Mouse (Mus musculus) heart, postnatal 0 days (tissue): ENCODE results near the gene Cntn4. TPM values are rescaled to one million over a fixed set of nuclear protein-coding genes. Genes with fewer than 3 reads are reported as not detected.

Experiments used
- ATAC-seq: fragments of 200-750 bp; cut with Nextera tagmentation; 2 replicates; pipeline ENCODE4 v1.8.0; 2017; ENCODE audit warnings: low read depth, moderate number of reproducible peaks, moderate library complexity; ENCODE audit not compliant: insufficient read depth
- DNase-seq: peaks from one replicate; pipeline ENCODE4 v3.0.0-alpha.2; 2016; ENCODE audit warnings: low spot score
- H3K27ac ChIP-seq: fragments of 300-500 bp; sonication (generic); 2 replicates; pipeline ENCODE4 v1.5.1; 2014; ENCODE audit warnings: low read depth, mild to moderate bottlenecking
- H3K27me3 ChIP-seq: fragments of 300-500 bp; sonication (generic); 2 replicates; pipeline ENCODE4 v1.6.1; 2014; ENCODE audit warnings: low read length, mixed read lengths; ENCODE audit not compliant: control insufficient read depth, insufficient read depth
- H3K36me3 ChIP-seq: fragments of 300-500 bp; sonication (generic); replicated peaks from 2 replicates; pipeline ENCODE4 v1.6.1; 2014; ENCODE audit warnings: low read length, mixed read lengths; ENCODE audit not compliant: control insufficient read depth, insufficient read depth
- H3K4me1 ChIP-seq: fragments of 300-500 bp; sonication (generic); 2 replicates; pipeline ENCODE4 v1.6.1; 2014; ENCODE audit warnings: antibody characterized with exemption; ENCODE audit not compliant: control insufficient read depth, insufficient read depth
- H3K4me2 ChIP-seq: fragments of 300-500 bp; sonication (generic); 2 replicates; pipeline ENCODE4 v1.6.1; 2014; ENCODE audit warnings: low read depth, mild to moderate bottlenecking, low read length, moderate library complexity
- H3K4me3 ChIP-seq: fragments of 300-500 bp; sonication (generic); 2 replicates; pipeline ENCODE4 v1.5.1; 2014; ENCODE audit warnings: low read depth, low read length
- H3K9ac ChIP-seq: fragments of 300-500 bp; sonication (generic); replicated peaks from 2 replicates; pipeline ENCODE4 v1.6.1; 2014; ENCODE audit warnings: low read depth, low read length, mixed read lengths
- H3K9me3 ChIP-seq: fragments of 300-500 bp; sonication (generic); replicated peaks from 2 replicates; pipeline ENCODE4 v1.6.1; 2016; ENCODE audit warnings: low read length; ENCODE audit not compliant: control insufficient read depth
- CTCF ChIP-seq: IDR thresholded peaks from 2 replicates; pipeline ENCODE4 v1.5.1; 2016; ENCODE audit warnings: antibody characterized with exemption, control low read depth, low read depth
- EP300 ChIP-seq: IDR thresholded peaks from 2 replicates; pipeline ENCODE4 v1.6.1; 2016; ENCODE audit warnings: antibody characterized with exemption, low read depth
- WGBS: fragments of 180-500 bp; shearing (Covaris S2); extraction: QIAGEN DNeasy Blood & Tissue Kit; methylation state at CpG from one replicate; pipeline ENCODE4 v1.1.7; 2014; 5-methylcytosine and 5-hydroxymethylcytosine counted together
- polyA plus RNA-seq: library from polyadenylated mRNA; unstranded; fragments of >200 nt; fragmentation: Nextera tagmentation; extraction: Ambion mirVana; gene quantifications from 2 replicates; pipeline ENCODE4 v1.2.1, GENCODE M21; 2015
- total RNA-seq: library from RNA; depleted of rRNA; stranded (reverse); fragments of >200 nt; gene quantifications from 2 replicates; pipeline ENCODE4 v1.2.3, GENCODE M21; 2014; ENCODE audit warnings: low replicate concordance

The Cntn4 gene
- total and polyA plus RNA-seq, 2 experiments from 2014 or later, result 0.04 to 0.07 TPM

DNA sequence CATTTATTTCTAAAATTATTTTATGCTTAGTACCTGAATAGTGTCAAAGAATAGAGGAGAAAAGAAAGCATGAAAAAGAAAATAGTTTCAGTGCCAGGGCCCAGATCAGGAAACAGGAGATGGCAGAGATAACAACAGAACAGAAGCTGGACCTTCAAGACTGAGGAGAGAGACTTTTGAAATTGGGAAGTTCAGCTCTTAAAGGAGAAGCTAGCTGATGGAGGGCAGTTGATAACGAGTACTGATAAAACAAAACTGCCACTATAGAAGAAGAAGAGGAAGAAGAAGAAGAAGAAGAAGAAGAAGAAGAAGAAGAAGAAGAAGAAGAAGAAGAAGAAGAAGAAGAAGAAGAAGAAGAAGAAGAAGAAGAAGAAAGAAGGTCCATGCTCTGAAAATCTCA lies 1050.2 kb downstream of the Cntn4 start:
- WGBS, result 38% methylated on average over 1 of the region's 1 CpGs
- H3K4me3 ChIP-seq, result no peak overlapping the region
- no peaks in the 10 kb centered on the region for H3K9me3 ChIP-seq
- DNase-seq, result no peak
- no peaks in the 10 kb centered on the region for H3K4me1 ChIP-seq
- no peak overlapping the region for H3K4me2 ChIP-seq
- no peaks in the 10 kb centered on the region for H3K27me3 ChIP-seq
- TF ChIP-seq EP300, result no peak
- no peak for TF ChIP-seq CTCF
- H3K36me3 ChIP-seq, result no peaks in the 10 kb centered on the region
- H3K9ac ChIP-seq, result no peak overlapping the region
- ATAC-seq, result no peak
- H3K27ac ChIP-seq, result no peak overlapping the region

- no peak overlapping the region for H3K27ac ChIP-seq
- no peak overlapping the region for H3K4me2 ChIP-seq
- no peak overlapping the region for H3K9ac ChIP-seq
- H3K9me3 ChIP-seq, result no peaks in the 10 kb centered on the region
- no peak for DNase-seq
- H3K4me1 ChIP-seq, result no peaks in the 10 kb centered on the region
- no peak overlapping the region for H3K4me3 ChIP-seq
- TF ChIP-seq CTCF, result no peak
- TF ChIP-seq EP300, result no peak
- ATAC-seq, result no peak
- H3K27me3 ChIP-seq, result no peaks in the 10 kb centered on the region
- 67% methylated on average over 4 of the region's 4 CpGs for WGBS
- H3K36me3 ChIP-seq, result no peaks in the 10 kb centered on the region
These were observed 1052.3 kb downstream of the Cntn4 start for GRCm38 (mm10) chr6:106729682-106730314.

DNA sequence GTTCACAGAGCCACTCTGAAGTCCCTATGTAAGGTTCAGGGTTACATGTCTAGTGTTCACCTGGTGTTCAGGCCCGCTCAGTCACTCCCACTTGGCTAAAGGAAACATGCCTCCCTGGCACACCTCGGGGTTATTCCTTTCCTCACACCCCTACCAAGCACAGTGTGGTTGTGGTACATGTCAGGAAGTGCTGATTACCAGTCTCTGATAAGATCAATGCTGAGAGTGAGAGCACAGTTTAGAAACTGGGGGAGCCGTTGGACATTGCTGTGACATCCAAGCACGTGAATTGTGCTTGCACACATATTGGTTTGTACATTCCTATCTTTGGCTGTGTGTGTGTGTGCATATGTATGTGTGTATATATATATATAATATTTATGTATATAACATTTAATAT lies 1055.1 kb downstream of the Cntn4 start:
- 51% methylated on average over 4 of the region's 4 CpGs for WGBS
- no peak for ATAC-seq

DNA sequence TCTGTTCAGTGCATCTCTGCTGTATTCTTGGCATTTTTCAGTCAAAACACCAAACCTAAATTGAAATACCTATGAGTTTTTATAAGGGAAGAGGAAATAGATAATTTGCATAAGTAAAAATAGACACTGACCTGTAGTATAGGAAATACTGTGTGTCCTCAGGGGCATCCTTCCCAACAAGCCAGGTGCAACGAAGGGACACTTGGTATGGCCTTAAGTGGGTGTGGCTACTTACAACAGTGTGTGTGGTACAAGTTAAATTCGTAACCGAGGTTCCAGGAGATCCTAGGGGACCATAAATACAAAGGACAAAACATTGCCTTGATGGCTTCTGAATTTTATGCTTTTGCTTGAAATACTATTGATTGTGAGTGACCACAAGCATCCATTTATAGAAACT lies 1060.8 kb downstream of the Cntn4 start:
- DNase-seq, result no peak
- no peaks in the 10 kb centered on the region for H3K4me1 ChIP-seq
- H3K27ac ChIP-seq, result no peak overlapping the region
- no peaks in the 10 kb centered on the region for H3K36me3 ChIP-seq
- no peaks in the 10 kb centered on the region for H3K9me3 ChIP-seq
- no peak overlapping the region for H3K4me2 ChIP-seq
- no peak for ATAC-seq
- no peaks in the 10 kb centered on the region for H3K27me3 ChIP-seq
- TF ChIP-seq EP300, result no peak
- TF ChIP-seq CTCF, result no peak
- H3K4me3 ChIP-seq, result no peak overlapping the region
- H3K9ac ChIP-seq, result no peak overlapping the region
- WGBS, result 63% methylated on average over 3 of the region's 3 CpGs

More for the DNA sequence above, 1055.1 kb downstream of the Cntn4 start:
- Histone ChIP-seq H3K27me3 (no peaks in the 10 kb centered on the region), H3K4me3 (no peak overlapping the region), H3K27ac (no peak overlapping the region), H3K9me3 (no peaks in the 10 kb centered on the region), H3K9ac (no peak overlapping the region), H3K4me1 (no peaks in the 10 kb centered on the region), H3K36me3 (no peaks in the 10 kb centered on the region), H3K4me2 (no peak overlapping the region)
- TF ChIP-seq CTCF (no peak), EP300 (no peak)
- DNase-seq, result no peak

DNA sequence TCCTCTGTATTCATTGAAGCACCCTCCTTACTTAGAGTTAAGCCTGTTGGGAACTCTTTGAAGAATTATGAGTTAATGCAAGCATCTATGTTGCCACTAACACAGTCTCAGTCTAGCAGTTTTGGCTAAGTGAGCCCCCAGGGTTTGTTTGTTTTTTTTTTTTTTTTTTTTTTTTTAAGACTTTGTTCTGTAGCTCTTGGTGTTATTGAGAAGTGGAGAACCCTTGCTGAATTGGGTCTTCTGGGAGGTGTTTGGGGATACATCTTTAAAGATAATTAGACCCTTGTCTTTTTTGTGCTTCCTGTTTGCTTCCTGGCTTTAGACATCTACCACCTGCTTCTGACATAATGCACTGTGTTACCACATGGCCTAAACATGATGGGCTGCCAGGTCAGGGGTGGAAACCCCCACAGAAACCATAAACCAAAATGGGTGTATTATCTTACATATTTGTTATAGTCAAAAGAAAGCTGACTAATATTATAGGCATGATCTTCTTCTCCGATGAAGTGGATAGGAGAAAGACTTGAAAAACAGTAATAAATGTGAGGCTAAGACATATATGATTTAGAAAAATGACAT lies 1062.9 kb downstream of the Cntn4 start:
- no peaks in the 10 kb centered on the region for H3K9me3 ChIP-seq

More for the DNA sequence above, 1062.9 kb downstream of the Cntn4 start:
- no peak overlapping the region for H3K9ac ChIP-seq
- 71% methylated on average over 1 of the region's 1 CpGs for WGBS
- DNase-seq, result no peak
- no peak overlapping the region for H3K27ac ChIP-seq
- no peaks in the 10 kb centered on the region for H3K36me3 ChIP-seq
- H3K27me3 ChIP-seq, result no peaks in the 10 kb centered on the region
- H3K4me1 ChIP-seq, result no peaks in the 10 kb centered on the region
- no peak overlapping the region for H3K4me2 ChIP-seq
- H3K4me3 ChIP-seq, result no peak overlapping the region
- no peak for ATAC-seq
- TF ChIP-seq EP300 (no peak), CTCF (no peak)
